Mouse (Mus musculus) forebrain, embryonic 10.5 days (tissue): ENCODE measurements at regions not wholly inside any gene's neighbourhood (a gene's known extent, or its start where the extent isn't known, plus 50 kb on each side); places are given as distances from the start of the nearest gene placed in this dataset.

ENCODE experiments used
- DNase-seq: peaks from one replicate; pipeline ENCODE4 v3.0.0-alpha.2; 2017; ENCODE audit warnings: low spot score; ENCODE audit errors: extremely low spot score
- H3K27ac ChIP-seq: fragments of 300-500 bp; sonication (generic); 2 replicates; pipeline ENCODE4 v1.5.1; 2016; ENCODE audit warnings: mild to moderate bottlenecking
- H3K27me3 ChIP-seq: fragments of 300-500 bp; sonication (generic); 2 replicates; pipeline ENCODE4 v1.6.1; 2016; ENCODE audit warnings: mild to moderate bottlenecking; ENCODE audit not compliant: poor library complexity, severe bottlenecking
- H3K36me3 ChIP-seq: fragments of 300-500 bp; sonication (generic); replicated peaks from 2 replicates; pipeline ENCODE4 v1.6.1; 2016; ENCODE audit warnings: mild to moderate bottlenecking, moderate library complexity
- H3K4me1 ChIP-seq: fragments of 300-500 bp; sonication (generic); 2 replicates; pipeline ENCODE4 v1.6.1; 2016
- H3K4me3 ChIP-seq: fragments of 300-500 bp; sonication (generic); 2 replicates; pipeline ENCODE4 v1.5.1; 2016; ENCODE audit warnings: mild to moderate bottlenecking, moderate library complexity
- H3K9me3 ChIP-seq: fragments of 300-500 bp; sonication (generic); 2 replicates; pipeline ENCODE4 v1.6.1; 2016; ENCODE audit warnings: mild to moderate bottlenecking, moderate library complexity
- WGBS: fragments of 180-500 bp; shearing (Covaris S2); methylation state at CpG from one replicate; pipeline ENCODE4 v1.1.7; 2016; 5-methylcytosine and 5-hydroxymethylcytosine counted together

- Histone ChIP-seq H3K9me3 (no peaks in the 10 kb centered on the region), H3K27ac (no peak overlapping the region), H3K4me3 (no peak overlapping the region; the same call in 1 of the 2 replicates), H3K4me1 (peaks cover 15% of the 10 kb centered on the region), H3K36me3 (no peaks in the 10 kb centered on the region), H3K27me3 (no peaks in the 10 kb centered on the region)
- 48% methylated on average over 10 of the region's 10 CpGs for WGBS
- DNase-seq: no peak
These were observed 999.5 kb downstream of the Adgrl2 start for GRCm38 (mm10) chr3:147990831-147991230.

- H3K27me3 ChIP-seq: peaks cover 3% of the 10 kb centered on the region; the same call in 1 of the 2 replicates
- no peak for DNase-seq
- WGBS: 52% methylated on average over 5 of the region's 5 CpGs
These were observed 1007.5 kb downstream of the Adgrl2 start for GRCm38 (mm10) chr3:147982831-147983230.

GRCm38 (mm10) chr3:147981621-147982020, 1008.7 kb downstream of the Adgrl2 start:
- WGBS: 64% methylated on average over 4 of the region's 4 CpGs
- Histone ChIP-seq H3K27ac (no peak overlapping the region), H3K27me3 (peaks cover 4% of the 10 kb centered on the region; the same call in 1 of the 2 replicates), H3K36me3 (no peaks in the 10 kb centered on the region), H3K4me3 (no peak overlapping the region), H3K9me3 (no peaks in the 10 kb centered on the region), H3K4me1 (peaks cover 12% of the 10 kb centered on the region)
- DNase-seq: no peak

More at GRCm38 (mm10) chr3:147982831-147983230, 1007.5 kb downstream of the Adgrl2 start:
- no peak overlapping the region for H3K4me3 ChIP-seq
- H3K36me3 ChIP-seq: no peaks in the 10 kb centered on the region
- H3K9me3 ChIP-seq: no peaks in the 10 kb centered on the region
- peaks cover 18% of the 10 kb centered on the region for H3K4me1 ChIP-seq
- no peak overlapping the region for H3K27ac ChIP-seq

GRCm38 (mm10) chr3:147976579-147976978, 1013.8 kb downstream of the Adgrl2 start:
- H3K27ac ChIP-seq: no peak overlapping the region
- no peak for DNase-seq
- H3K27me3 ChIP-seq: peaks cover 4% of the 10 kb centered on the region; the same call in 1 of the 2 replicates
- H3K9me3 ChIP-seq: no peaks in the 10 kb centered on the region
- H3K36me3 ChIP-seq: no peaks in the 10 kb centered on the region
- no peak overlapping the region for H3K4me3 ChIP-seq
- peaks cover 22% of the 10 kb centered on the region for H3K4me1 ChIP-seq
- WGBS: 89% methylated on average over 3 of the region's 3 CpGs

- WGBS: 95% methylated on average over 6 of the region's 6 CpGs
- Histone ChIP-seq H3K36me3 (no peaks in the 10 kb centered on the region), H3K27me3 (peaks cover 4% of the 10 kb centered on the region; the same call in 1 of the 2 replicates), H3K4me1 (peaks cover 20% of the 10 kb centered on the region), H3K9me3 (no peaks in the 10 kb centered on the region), H3K4me3 (no peak overlapping the region), H3K27ac (no peak overlapping the region)
- no peak for DNase-seq
These were observed 1014.3 kb downstream of the Adgrl2 start for GRCm38 (mm10) chr3:147976069-147976468.

- Histone ChIP-seq H3K27me3 (peaks cover 4% of the 10 kb centered on the region; the same call in 1 of the 2 replicates), H3K27ac (no peak overlapping the region), H3K4me1 (peaks cover 20% of the 10 kb centered on the region), H3K36me3 (no peaks in the 10 kb centered on the region), H3K4me3 (no peak overlapping the region), H3K9me3 (no peaks in the 10 kb centered on the region)
- WGBS: 90% methylated on average over 10 of the region's 10 CpGs
- DNase-seq: no peak
These were observed 1014.9 kb downstream of the Adgrl2 start for GRCm38 (mm10) chr3:147975500-147975899.

GRCm38 (mm10) chr3:147974515-147974914, 1015.8 kb downstream of the Adgrl2 start:
- Histone ChIP-seq H3K27ac (peak overlapping the region; percentile 48; the same call in 1 of the 2 replicates), H3K4me3 (no peak overlapping the region), H3K36me3 (no peaks in the 10 kb centered on the region), H3K27me3 (peaks cover 4% of the 10 kb centered on the region; the same call in 1 of the 2 replicates), H3K4me1 (peaks cover 20% of the 10 kb centered on the region), H3K9me3 (no peaks in the 10 kb centered on the region)
- no peak for DNase-seq
- 25% methylated on average over 8 of the region's 8 CpGs for WGBS

GRCm38 (mm10) chr3:147968271-147968670, 1022.1 kb downstream of the Adgrl2 start:
- DNase-seq: no peak
- H3K27ac ChIP-seq: no peak overlapping the region
- H3K4me3 ChIP-seq: no peak overlapping the region
- H3K27me3 ChIP-seq: no peaks in the 10 kb centered on the region; the same call in 1 of the 2 replicates
- WGBS: 88% methylated on average over 11 of the region's 11 CpGs
- H3K4me1 ChIP-seq: peaks cover 42% of the 10 kb centered on the region
- H3K9me3 ChIP-seq: no peaks in the 10 kb centered on the region
- no peaks in the 10 kb centered on the region for H3K36me3 ChIP-seq

GRCm38 (mm10) chr3:147967866-147968265, 1022.5 kb downstream of the Adgrl2 start:
- peak overlapping the region; percentile 54; the same call in 1 of the 2 replicates for H3K27ac ChIP-seq

GRCm38 (mm10) chr3:147967261-147967660, 1023.1 kb downstream of the Adgrl2 start:
- no peaks in the 10 kb centered on the region for H3K9me3 ChIP-seq
- peaks cover 47% of the 10 kb centered on the region for H3K4me1 ChIP-seq
- WGBS: 80% methylated on average over 3 of the region's 3 CpGs
- DNase-seq: no peak
- H3K4me3 ChIP-seq: no peak overlapping the region
- no peak overlapping the region for H3K27ac ChIP-seq
- no peaks in the 10 kb centered on the region for H3K36me3 ChIP-seq
- H3K27me3 ChIP-seq: no peaks in the 10 kb centered on the region

More at GRCm38 (mm10) chr3:147967866-147968265, 1022.5 kb downstream of the Adgrl2 start:
- 38% methylated on average over 9 of the region's 9 CpGs for WGBS
- no peak for DNase-seq
- no peak overlapping the region for H3K4me3 ChIP-seq
- H3K9me3 ChIP-seq: no peaks in the 10 kb centered on the region
- H3K36me3 ChIP-seq: no peaks in the 10 kb centered on the region
- H3K27me3 ChIP-seq: no peaks in the 10 kb centered on the region; the same call in 1 of the 2 replicates
- peaks cover 46% of the 10 kb centered on the region for H3K4me1 ChIP-seq

- H3K27me3 ChIP-seq: no peaks in the 10 kb centered on the region
- no peak overlapping the region for H3K4me3 ChIP-seq
- H3K4me1 ChIP-seq: peaks cover 47% of the 10 kb centered on the region
- no peaks in the 10 kb centered on the region for H3K36me3 ChIP-seq
- no peak for DNase-seq
- no peaks in the 10 kb centered on the region for H3K9me3 ChIP-seq
- 91% methylated on average over 8 of the region's 8 CpGs for WGBS
- H3K27ac ChIP-seq: no peak overlapping the region
These were observed 1023.5 kb downstream of the Adgrl2 start for GRCm38 (mm10) chr3:147966827-147967226.

GRCm38 (mm10) chr3:147966379-147966778, 1024.0 kb downstream of the Adgrl2 start:
- no peak overlapping the region for H3K4me3 ChIP-seq
- H3K27me3 ChIP-seq: no peaks in the 10 kb centered on the region
- no peak overlapping the region for H3K27ac ChIP-seq
- H3K36me3 ChIP-seq: no peaks in the 10 kb centered on the region
- H3K4me1 ChIP-seq: peaks cover 47% of the 10 kb centered on the region
- H3K9me3 ChIP-seq: no peaks in the 10 kb centered on the region
- WGBS: 86% methylated on average over 12 of the region's 12 CpGs
- DNase-seq: no peak

GRCm38 (mm10) chr3:147963698-147964476, 1026.5 kb downstream of the Adgrl2 start:
- no peaks in the 10 kb centered on the region for H3K27me3 ChIP-seq
- H3K9me3 ChIP-seq: no peaks in the 10 kb centered on the region
- 26% methylated on average over 13 of the region's 13 CpGs for WGBS
- H3K36me3 ChIP-seq: no peaks in the 10 kb centered on the region
- peaks cover 47% of the 10 kb centered on the region for H3K4me1 ChIP-seq
- no peak overlapping the region for H3K4me3 ChIP-seq
- no peak for DNase-seq
- H3K27ac ChIP-seq: peak overlapping the region; percentile 40; the same call in 1 of the 2 replicates
